Mouse (Mus musculus): ENCODE data around the gene Zgrf1.

- TF ChIP-seq EP300 (IDR thresholded peaks at IDR 0.05; ENCODE audit: low read depth) (no peak), CTCF (IDR thresholded peaks at IDR 0.05; ENCODE audit: low read depth) (no peak)
Observed at GRCm38 (mm10) chr3:127633080-127634032, 80.1 kb downstream of the Zgrf1 start, which contains the start of gene Neurog2.
